Mouse (Mus musculus): Measurements from ENCODE around the gene Hmgn1. TPM values are rescaled to one million over a fixed set of nuclear protein-coding genes. Genes with fewer than 3 reads are reported as not detected.
"Not testable (repeated sequence)": the region's sequence is repeated elsewhere in the genome, so short reads cannot be mapped to it uniquely, and the experiment has no call there.

Hmgn1 gene
- polyA plus RNA-seq, 1 experiment from 2014 or later: 732 TPM

- ATAC-seq (ENCODE audit: insufficient read depth, low FRiP score, low TSS enrichment) (0 out of 2 replicates have a peak, but pooled peaks have one; percentile 3), DNase-seq (ENCODE audit: low spot score) (no peak)
- Histone ChIP-seq H3K4me2 (ENCODE audit: low read depth) (peak overlapping the region; percentile 76), H3K4me3 (ENCODE audit: low read depth, low read length) (peak overlapping the region; percentile 71), H3K9me3 (ENCODE audit: control insufficient read depth, low read length) (no peaks in the 10 kb centered on the region), H3K27ac (ENCODE audit: low read depth, low read length) (no peak overlapping the region), H3K27me3 (ENCODE audit: control insufficient read depth, insufficient read depth, low read length) (no peaks in the 10 kb centered on the region), H3K4me1 (ENCODE audit: control insufficient read depth, insufficient read depth, low read length) (peaks cover 6% of the 10 kb centered on the region), H3K9ac (ENCODE audit: low read length) (peak overlapping the region; percentile 67), H3K36me3 (ENCODE audit: control insufficient read depth, insufficient read depth, low read length) (no peaks in the 10 kb centered on the region)
- WGBS: 2% methylated on average over 5 of the region's 5 CpGs
Measured at GRCm38 (mm10) chr16:96145814-96146213, 18.3 kb upstream of the Hmgn1 start.

- ATAC-seq (ENCODE audit: insufficient read depth, low FRiP score, low TSS enrichment) (peak; percentile 90), DNase-seq (ENCODE audit: low spot score) (peak; percentile 100)
- under 1% methylated on average over 68 of the region's 68 CpGs for WGBS
- Histone ChIP-seq H3K9me3 (ENCODE audit: control insufficient read depth, low read length) (no peaks in the 10 kb centered on the region), H3K27me3 (ENCODE audit: control insufficient read depth, insufficient read depth, low read length) (no peaks in the 10 kb centered on the region), H3K4me1 (ENCODE audit: control insufficient read depth, insufficient read depth, low read length) (peaks cover 6% of the 10 kb centered on the region), H3K27ac (ENCODE audit: low read depth, low read length) (no peak within 1 kb of the TSS), H3K4me2 (ENCODE audit: low read depth) (peak within 1 kb of the TSS; percentile 76), H3K36me3 (ENCODE audit: control insufficient read depth, insufficient read depth, low read length) (no peaks in the 10 kb centered on the region), H3K4me3 (ENCODE audit: low read depth, low read length) (peak within 1 kb of the TSS; percentile 71), H3K9ac (ENCODE audit: low read length) (peak within 1 kb of the TSS; percentile 67)
Measured at GRCm38 (mm10) chr16:96145110-96145800, 17.7 kb upstream of the Hmgn1 start, which contains the start of gene Wrb. TSS of gene Wrb (plus strand) at chr16:96145407.

- not testable (repeated sequence) for H3K27me3 ChIP-seq (ENCODE audit: control insufficient read depth, insufficient read depth, low read length); H3K27ac ChIP-seq (ENCODE audit: low read depth, low read length); H3K4me2 ChIP-seq (ENCODE audit: low read depth); H3K4me1 ChIP-seq (ENCODE audit: control insufficient read depth, insufficient read depth, low read length); H3K36me3 ChIP-seq (ENCODE audit: control insufficient read depth, insufficient read depth, low read length); DNase-seq (ENCODE audit: low spot score); H3K9me3 ChIP-seq (ENCODE audit: control insufficient read depth, low read length); H3K4me3 ChIP-seq (ENCODE audit: low read depth, low read length); H3K9ac ChIP-seq (ENCODE audit: low read length)
- 30% methylated on average over 6 of the region's 6 CpGs for WGBS
- peak; percentile 45 for ATAC-seq (ENCODE audit: insufficient read depth, low FRiP score, low TSS enrichment)
Measured at GRCm38 (mm10) chr16:96144748-96145109, 17.2 kb upstream of the Hmgn1 start.

GRCm38 (mm10) chr16:96128466-96128865 is 937 bp upstream of the Hmgn1 start:
- WGBS: 4% methylated on average over 9 of the region's 9 CpGs
- Histone ChIP-seq H3K4me3 (ENCODE audit: low read depth, low read length) (peak overlapping the region; percentile 97), H3K9me3 (ENCODE audit: control insufficient read depth, low read length) (no peaks in the 10 kb centered on the region), H3K4me2 (ENCODE audit: low read depth) (peak overlapping the region; percentile 70), H3K36me3 (ENCODE audit: control insufficient read depth, insufficient read depth, low read length) (peaks cover 14% of the 10 kb centered on the region), H3K9ac (ENCODE audit: low read length) (peak overlapping the region; percentile 82), H3K27ac (ENCODE audit: low read depth, low read length) (peak overlapping the region; percentile 92), H3K27me3 (ENCODE audit: control insufficient read depth, insufficient read depth, low read length) (no peaks in the 10 kb centered on the region), H3K4me1 (ENCODE audit: control insufficient read depth, insufficient read depth, low read length) (peaks cover 13% of the 10 kb centered on the region)
- DNase-seq (ENCODE audit: low spot score) (no peak), ATAC-seq (ENCODE audit: insufficient read depth, low FRiP score, low TSS enrichment) (no peak)

GRCm38 (mm10) chr16:96127288-96127656 is 257 bp downstream of the Hmgn1 start:
- H3K4me2 ChIP-seq (ENCODE audit: low read depth): peak overlapping the region; percentile 92
- under 1% methylated on average over 48 of the region's 52 CpGs for WGBS
- no peaks in the 10 kb centered on the region for H3K27me3 ChIP-seq (ENCODE audit: control insufficient read depth, insufficient read depth, low read length)
- peak overlapping the region; percentile 97 for H3K27ac ChIP-seq (ENCODE audit: low read depth, low read length)
- H3K9ac ChIP-seq (ENCODE audit: low read length): peak overlapping the region; percentile 99
- peaks cover 13% of the 10 kb centered on the region for H3K4me1 ChIP-seq (ENCODE audit: control insufficient read depth, insufficient read depth, low read length)
- H3K9me3 ChIP-seq (ENCODE audit: control insufficient read depth, low read length): no peaks in the 10 kb centered on the region
- DNase-seq (ENCODE audit: low spot score) (no peak), ATAC-seq (ENCODE audit: insufficient read depth, low FRiP score, low TSS enrichment) (peak; percentile 77)
- peaks cover 20% of the 10 kb centered on the region for H3K36me3 ChIP-seq (ENCODE audit: control insufficient read depth, insufficient read depth, low read length)
- peak overlapping the region; percentile 97 for H3K4me3 ChIP-seq (ENCODE audit: low read depth, low read length)

- H3K4me3 ChIP-seq (ENCODE audit: low read depth, low read length): peak overlapping the region; percentile 97
- peak overlapping the region; percentile 99 for H3K9ac ChIP-seq (ENCODE audit: low read length)
- DNase-seq (ENCODE audit: low spot score) (peak; percentile 39), ATAC-seq (ENCODE audit: insufficient read depth, low FRiP score, low TSS enrichment) (no peak)
- H3K9me3 ChIP-seq (ENCODE audit: control insufficient read depth, low read length): no peaks in the 10 kb centered on the region
- H3K4me1 ChIP-seq (ENCODE audit: control insufficient read depth, insufficient read depth, low read length): peaks cover 13% of the 10 kb centered on the region
- peaks cover 21% of the 10 kb centered on the region for H3K36me3 ChIP-seq (ENCODE audit: control insufficient read depth, insufficient read depth, low read length)
- no peaks in the 10 kb centered on the region for H3K27me3 ChIP-seq (ENCODE audit: control insufficient read depth, insufficient read depth, low read length)
- peak overlapping the region; percentile 97 for H3K27ac ChIP-seq (ENCODE audit: low read depth, low read length)
- peak overlapping the region; percentile 92 for H3K4me2 ChIP-seq (ENCODE audit: low read depth)
- 9% methylated on average over 19 of the region's 19 CpGs for WGBS
Measured at GRCm38 (mm10) chr16:96126684-96127171, 801 bp downstream of the Hmgn1 start.

- no peak for DNase-seq (ENCODE audit: low spot score)
- Histone ChIP-seq H3K36me3 (ENCODE audit: control insufficient read depth, insufficient read depth, low read length) (peaks cover 23% of the 10 kb centered on the region), H3K4me1 (ENCODE audit: control insufficient read depth, insufficient read depth, low read length) (peaks cover under 1% of the 10 kb centered on the region; the same call in 1 of the 2 replicates), H3K9ac (ENCODE audit: low read length) (no peak overlapping the region), H3K4me2 (ENCODE audit: low read depth) (no peak overlapping the region), H3K9me3 (ENCODE audit: control insufficient read depth, low read length) (no peaks in the 10 kb centered on the region), H3K27ac (ENCODE audit: low read depth, low read length) (no peak overlapping the region), H3K4me3 (ENCODE audit: low read depth, low read length) (no peak overlapping the region), H3K27me3 (ENCODE audit: control insufficient read depth, insufficient read depth, low read length) (no peaks in the 10 kb centered on the region)
- WGBS: 80% methylated on average over 4 of the region's 4 CpGs
- no peak for ATAC-seq (ENCODE audit: insufficient read depth, low FRiP score, low TSS enrichment)
Measured at GRCm38 (mm10) chr16:96120022-96120623, 7.4 kb downstream of the Hmgn1 start.

- 45% methylated on average over 4 of the region's 4 CpGs for WGBS
- H3K4me1 ChIP-seq (ENCODE audit: control insufficient read depth, insufficient read depth, low read length): no peaks in the 10 kb centered on the region
Measured at GRCm38 (mm10) chr16:96114729-96115128, 12.8 kb downstream of the Hmgn1 start.

GRCm38 (mm10) chr16:96112769-96113168 is 14.8 kb downstream of the Hmgn1 start:
- Histone ChIP-seq H3K27me3 (ENCODE audit: control insufficient read depth, insufficient read depth, low read length) (no peaks in the 10 kb centered on the region), H3K4me1 (ENCODE audit: control insufficient read depth, insufficient read depth, low read length) (no peaks in the 10 kb centered on the region), H3K9me3 (ENCODE audit: control insufficient read depth, low read length) (no peaks in the 10 kb centered on the region), H3K4me3 (ENCODE audit: low read depth, low read length) (no peak overlapping the region), H3K9ac (ENCODE audit: low read length) (no peak overlapping the region), H3K36me3 (ENCODE audit: control insufficient read depth, insufficient read depth, low read length) (no peaks in the 10 kb centered on the region), H3K27ac (ENCODE audit: low read depth, low read length) (no peak overlapping the region), H3K4me2 (ENCODE audit: low read depth) (no peak overlapping the region)
- ATAC-seq (ENCODE audit: insufficient read depth, low FRiP score, low TSS enrichment) (no peak), DNase-seq (ENCODE audit: low spot score) (no peak)
- WGBS: 52% methylated on average over 2 of the region's 2 CpGs

More at GRCm38 (mm10) chr16:96114729-96115128, 12.8 kb downstream of the Hmgn1 start:
- H3K4me3 ChIP-seq (ENCODE audit: low read depth, low read length): no peak overlapping the region
- no peaks in the 10 kb centered on the region for H3K9me3 ChIP-seq (ENCODE audit: control insufficient read depth, low read length)
- DNase-seq (ENCODE audit: low spot score) (no peak), ATAC-seq (ENCODE audit: insufficient read depth, low FRiP score, low TSS enrichment) (no peak)
- H3K9ac ChIP-seq (ENCODE audit: low read length): no peak overlapping the region
- H3K27ac ChIP-seq (ENCODE audit: low read depth, low read length): no peak overlapping the region
- H3K4me2 ChIP-seq (ENCODE audit: low read depth): no peak overlapping the region
- H3K27me3 ChIP-seq (ENCODE audit: control insufficient read depth, insufficient read depth, low read length): no peaks in the 10 kb centered on the region
- no peaks in the 10 kb centered on the region for H3K36me3 ChIP-seq (ENCODE audit: control insufficient read depth, insufficient read depth, low read length)

Data from neural tube, embryonic 11.5 days (tissue).